Mouse (Mus musculus) neural tube, embryonic 13.5 days (tissue): ENCODE data around the gene Ip6k1. TPM values are rescaled to one million over a fixed set of nuclear protein-coding genes. Genes with fewer than 3 reads are reported as not detected.

Experiments
- ATAC-seq: fragments of 200-750 bp; cut with Nextera tagmentation; 2 replicates; pipeline ENCODE4 v1.8.0; 2017; ENCODE audit warnings: low read depth, mild to moderate bottlenecking, moderate TSS enrichment, moderate library complexity
- H3K27ac ChIP-seq: fragments of 300-500 bp; sonication (generic); replicated peaks from 2 replicates; pipeline ENCODE4 v1.5.1; 2015; ENCODE audit warnings: moderate library complexity, mild to moderate bottlenecking, inconsistent platforms
- H3K27me3 ChIP-seq: fragments of 300-500 bp; sonication (generic); 2 replicates; pipeline ENCODE4 v1.6.1; 2015; ENCODE audit warnings: mild to moderate bottlenecking, inconsistent platforms
- H3K36me3 ChIP-seq: fragments of 300-500 bp; sonication (generic); 2 replicates; pipeline ENCODE4 v1.6.1; 2015; ENCODE audit warnings: mild to moderate bottlenecking, inconsistent platforms
- H3K4me1 ChIP-seq: fragments of 300-500 bp; sonication (generic); replicated peaks from 2 replicates; pipeline ENCODE4 v1.6.1; 2015; ENCODE audit warnings: inconsistent platforms
- H3K4me2 ChIP-seq: fragments of 300-500 bp; sonication (generic); 2 replicates; pipeline ENCODE4 v1.6.1; 2015; ENCODE audit warnings: inconsistent platforms, mild to moderate bottlenecking, moderate library complexity
- H3K4me3 ChIP-seq: fragments of 300-500 bp; sonication (generic); 2 replicates; pipeline ENCODE4 v1.5.1; 2015; ENCODE audit warnings: mild to moderate bottlenecking, inconsistent platforms
- H3K9ac ChIP-seq: fragments of 300-500 bp; sonication (generic); 2 replicates; pipeline ENCODE4 v1.6.1; 2015; ENCODE audit warnings: moderate library complexity, mild to moderate bottlenecking, inconsistent platforms
- H3K9me3 ChIP-seq: fragments of 300-500 bp; sonication (generic); 2 replicates; pipeline ENCODE4 v1.6.1; 2016; ENCODE audit warnings: inconsistent platforms
- WGBS: fragments of 180-500 bp; shearing (Covaris S2); methylation state at CpG from one replicate; pipeline ENCODE4 v1.1.7; 2015; 5-methylcytosine and 5-hydroxymethylcytosine counted together
- polyA plus RNA-seq: library from polyadenylated mRNA; unstranded; fragments of >200 nt; fragmentation: Nextera tagmentation; extraction: Ambion mirVana; gene quantifications from 2 replicates; pipeline ENCODE4 v1.2.1, GENCODE M21; 2015

Ip6k1 gene
- polyA plus RNA-seq, 1 experiment from 2014 or later = 94.1 TPM

DNA sequence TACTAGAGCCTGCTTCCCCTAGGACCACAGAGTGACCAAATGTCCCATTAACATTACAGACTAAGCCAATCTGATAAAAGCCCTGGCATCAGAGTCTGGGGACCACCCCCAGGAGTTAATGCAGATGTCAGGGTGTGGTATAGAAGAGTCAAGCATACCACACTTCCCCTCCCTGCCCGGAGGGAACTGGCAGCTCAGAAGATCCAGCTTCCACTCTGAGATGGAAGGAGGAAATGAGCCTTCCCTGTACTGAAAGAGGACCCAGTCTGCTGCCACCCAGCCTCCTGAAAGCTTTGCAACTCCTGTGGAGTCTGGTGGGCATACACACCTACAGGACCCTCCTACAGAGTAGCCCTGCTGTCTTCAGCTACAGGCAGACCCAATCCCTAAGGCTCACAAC is 52.8 kb downstream of the Ip6k1 start:
- WGBS = 90% methylated on average over 1 of the region's 1 CpGs
- H3K4me2 ChIP-seq = no peak overlapping the region
- H3K4me3 ChIP-seq = no peak overlapping the region
- H3K27ac ChIP-seq = no peak overlapping the region
- H3K4me1 ChIP-seq = peaks cover 18% of the 10 kb centered on the region
- no peak for ATAC-seq
- no peak overlapping the region for H3K9ac ChIP-seq
- no peaks in the 10 kb centered on the region for H3K9me3 ChIP-seq
- H3K36me3 ChIP-seq = peaks cover 86% of the 10 kb centered on the region
- no peaks in the 10 kb centered on the region for H3K27me3 ChIP-seq

DNA sequence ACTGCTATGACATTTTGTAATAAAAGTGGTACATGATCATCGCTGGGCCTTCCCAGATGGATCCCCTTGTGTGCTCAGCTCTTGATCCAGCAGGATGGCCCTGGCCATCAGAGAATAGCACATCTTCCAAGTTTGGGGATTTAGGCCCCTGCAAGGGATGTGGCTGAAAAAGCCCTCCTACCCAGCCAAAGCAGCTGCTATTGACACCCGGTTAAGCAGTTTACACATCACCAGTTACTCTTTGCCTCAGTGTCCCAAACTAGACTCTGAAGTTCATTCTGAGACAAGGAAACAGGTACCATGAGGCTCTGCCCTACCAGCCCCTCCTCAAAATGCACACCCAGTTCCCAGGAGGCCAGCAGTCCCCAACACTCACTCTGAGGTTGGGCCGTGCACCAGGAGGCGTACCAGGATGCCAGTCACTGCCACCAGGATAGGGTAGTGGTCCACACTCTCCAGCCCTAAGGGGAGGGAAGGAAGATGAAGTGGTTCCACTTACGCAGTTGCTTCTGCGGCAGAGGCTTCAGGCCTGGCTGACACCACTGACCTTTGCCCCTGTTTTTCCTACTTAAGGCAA is 53.4 kb downstream of the Ip6k1 start:
- Histone ChIP-seq H3K4me2 (no peak overlapping the region), H3K4me3 (no peak overlapping the region), H3K9me3 (no peaks in the 10 kb centered on the region), H3K27me3 (no peaks in the 10 kb centered on the region), H3K9ac (no peak overlapping the region), H3K4me1 (peaks cover 11% of the 10 kb centered on the region), H3K27ac (no peak overlapping the region), H3K36me3 (peaks cover 87% of the 10 kb centered on the region)
- ATAC-seq = no peak
- WGBS = 90% methylated on average over 6 of the region's 6 CpGs

GRCm38 (mm10) chr9:108056361-108057261 is 54.3 kb downstream of the Ip6k1 start:
- no peak overlapping the region for H3K4me2 ChIP-seq
- peaks cover 11% of the 10 kb centered on the region for H3K4me1 ChIP-seq
- no peak overlapping the region for H3K4me3 ChIP-seq
- no peak overlapping the region for H3K9ac ChIP-seq
- ATAC-seq = no peak
- no peak overlapping the region for H3K27ac ChIP-seq
- H3K36me3 ChIP-seq = peaks cover 84% of the 10 kb centered on the region
- 86% methylated on average over 28 of the region's 28 CpGs for WGBS
- no peaks in the 10 kb centered on the region for H3K27me3 ChIP-seq
- no peaks in the 10 kb centered on the region for H3K9me3 ChIP-seq

- no peak overlapping the region for H3K27ac ChIP-seq
- WGBS = 92% methylated on average over 5 of the region's 5 CpGs
- no peak overlapping the region for H3K4me3 ChIP-seq
- no peak for ATAC-seq
- peaks cover 15% of the 10 kb centered on the region for H3K4me1 ChIP-seq
- no peaks in the 10 kb centered on the region for H3K9me3 ChIP-seq
- no peak overlapping the region for H3K9ac ChIP-seq
- peaks cover 84% of the 10 kb centered on the region for H3K36me3 ChIP-seq
- no peaks in the 10 kb centered on the region for H3K27me3 ChIP-seq
- H3K4me2 ChIP-seq = no peak overlapping the region
These were observed 54.9 kb downstream of the Ip6k1 start for GRCm38 (mm10) chr9:108057262-108057562.

DNA sequence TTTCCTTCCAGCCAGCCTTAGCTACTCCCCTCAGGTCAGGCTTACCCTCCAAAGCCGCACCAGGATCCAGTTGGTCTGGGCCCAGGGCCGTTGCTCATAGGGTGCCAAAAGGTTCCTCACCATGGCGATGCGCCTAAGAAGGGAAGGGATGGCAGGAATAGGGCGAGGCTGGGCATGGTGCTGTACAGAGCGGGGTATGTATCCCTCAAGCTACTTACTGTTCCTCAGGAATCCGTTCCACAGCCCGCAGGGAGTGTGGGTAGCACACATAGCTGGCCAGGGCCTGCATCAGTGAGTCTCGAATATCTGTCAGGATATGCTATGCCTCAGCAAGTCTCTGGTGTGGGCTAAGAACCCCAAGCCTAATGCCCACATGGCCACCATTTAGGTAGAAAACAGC is 56.0 kb downstream of the Ip6k1 start:
- peaks cover 92% of the 10 kb centered on the region for H3K36me3 ChIP-seq
- 94% methylated on average over 9 of the region's 9 CpGs for WGBS

GRCm38 (mm10) chr9:108062142-108062541 is 59.8 kb downstream of the Ip6k1 start:
- no peak overlapping the region for H3K4me2 ChIP-seq
- no peak overlapping the region for H3K4me3 ChIP-seq
- peaks cover 75% of the 10 kb centered on the region for H3K36me3 ChIP-seq
- peaks cover 5% of the 10 kb centered on the region; the same call in 1 of the 2 replicates for H3K4me1 ChIP-seq
- H3K9me3 ChIP-seq = no peaks in the 10 kb centered on the region
- H3K9ac ChIP-seq = 0 out of 2 replicates have a peak overlapping the region, but pooled peaks have one; percentile 8
- WGBS = 79% methylated on average over 3 of the region's 3 CpGs
- peak overlapping the region; percentile 61; the same call in 1 of the 2 replicates for H3K27ac ChIP-seq
- no peaks in the 10 kb centered on the region for H3K27me3 ChIP-seq
- peak; percentile 58 for ATAC-seq

More for the DNA sequence above, 56.0 kb downstream of the Ip6k1 start:
- Histone ChIP-seq H3K27me3 (no peaks in the 10 kb centered on the region), H3K4me2 (no peak overlapping the region), H3K4me1 (peaks cover 6% of the 10 kb centered on the region; the same call in 1 of the 2 replicates), H3K4me3 (no peak overlapping the region), H3K9me3 (no peaks in the 10 kb centered on the region), H3K9ac (no peak overlapping the region), H3K27ac (no peak overlapping the region)
- ATAC-seq = no peak

DNA sequence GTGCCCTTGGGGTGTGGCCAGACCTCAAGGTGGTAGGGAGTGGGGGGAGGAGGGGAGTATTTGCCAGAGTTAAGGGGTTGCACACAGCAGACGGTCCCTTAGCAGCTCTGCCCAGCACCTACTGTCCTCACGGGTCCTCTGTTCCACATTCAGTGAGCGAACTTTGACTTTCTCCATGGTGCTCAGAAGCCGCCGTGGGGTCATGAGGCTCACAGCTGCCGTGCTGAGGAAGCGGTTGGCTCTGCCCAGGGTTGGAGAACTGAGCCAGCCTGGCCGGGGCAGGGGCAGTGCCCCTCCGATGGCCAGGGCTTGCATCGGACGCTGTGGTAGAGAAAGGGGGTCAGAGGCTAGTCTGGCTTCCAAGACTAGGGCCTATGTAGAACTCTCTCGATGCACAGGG is 61.1 kb downstream of the Ip6k1 start:
- Histone ChIP-seq H3K4me2 (no peak overlapping the region), H3K4me1 (peaks cover 8% of the 10 kb centered on the region; the same call in 1 of the 2 replicates), H3K9ac (0 out of 2 replicates have a peak overlapping the region, but pooled peaks have one; percentile 8), H3K36me3 (peaks cover 63% of the 10 kb centered on the region), H3K27ac (peak overlapping the region; percentile 52; the same call in 1 of the 2 replicates), H3K4me3 (no peak overlapping the region), H3K9me3 (no peaks in the 10 kb centered on the region), H3K27me3 (no peaks in the 10 kb centered on the region)
- 87% methylated on average over 12 of the region's 12 CpGs for WGBS
- ATAC-seq = no peak

GRCm38 (mm10) chr9:108065491-108066011 is 63.2 kb downstream of the Ip6k1 start:
- Histone ChIP-seq H3K36me3 (peaks cover 62% of the 10 kb centered on the region), H3K4me3 (no peak overlapping the region), H3K4me2 (no peak overlapping the region), H3K27me3 (no peaks in the 10 kb centered on the region), H3K9me3 (no peaks in the 10 kb centered on the region), H3K27ac (no peak overlapping the region), H3K4me1 (peaks cover 8% of the 10 kb centered on the region; the same call in 1 of the 2 replicates), H3K9ac (0 out of 2 replicates have a peak overlapping the region, but pooled peaks have one; percentile 8)
- ATAC-seq = peak; percentile 45; the same call in 1 of the 2 replicates
- WGBS = 52% methylated on average over 5 of the region's 5 CpGs

DNA sequence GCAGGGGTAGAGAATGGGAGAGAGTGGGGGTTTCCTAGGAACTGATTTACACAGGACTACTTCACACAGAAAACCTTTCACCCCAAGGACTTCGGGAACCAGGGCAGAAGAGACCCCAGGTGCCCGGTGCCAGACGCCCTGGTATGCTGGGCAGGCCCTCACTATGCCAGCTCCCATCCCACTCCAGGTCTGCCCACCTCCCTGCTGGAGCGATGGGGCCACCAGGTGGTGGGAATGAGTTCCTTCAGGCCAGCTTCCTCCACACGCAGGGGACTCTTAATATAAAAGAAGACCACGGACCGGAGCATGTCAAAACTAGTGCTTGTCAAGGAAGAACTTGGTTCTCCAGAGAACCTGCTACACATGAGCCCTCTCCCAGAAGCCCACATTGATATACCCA is 64.9 kb downstream of the Ip6k1 start:
- 0 out of 2 replicates have a peak, but pooled peaks cover 4% of the 10 kb centered on the region for H3K4me1 ChIP-seq
- H3K36me3 ChIP-seq = peaks cover 59% of the 10 kb centered on the region
- H3K9ac ChIP-seq = no peak overlapping the region
- H3K27ac ChIP-seq = no peak overlapping the region
- 81% methylated on average over 7 of the region's 7 CpGs for WGBS
- H3K27me3 ChIP-seq = no peaks in the 10 kb centered on the region
- H3K4me3 ChIP-seq = no peak overlapping the region
- H3K4me2 ChIP-seq = no peak overlapping the region
- no peak for ATAC-seq
- no peaks in the 10 kb centered on the region for H3K9me3 ChIP-seq

- H3K27me3 ChIP-seq = no peaks in the 10 kb centered on the region
- no peak overlapping the region for H3K9ac ChIP-seq
- peak; percentile 57; the same call in 1 of the 2 replicates for ATAC-seq
- WGBS = 21% methylated on average over 8 of the region's 8 CpGs
- H3K36me3 ChIP-seq = peaks cover 56% of the 10 kb centered on the region
- H3K4me2 ChIP-seq = no peak overlapping the region
- no peak overlapping the region for H3K27ac ChIP-seq
- no peaks in the 10 kb centered on the region for H3K9me3 ChIP-seq
- H3K4me3 ChIP-seq = no peak overlapping the region
- 0 out of 2 replicates have a peak, but pooled peaks cover 3% of the 10 kb centered on the region for H3K4me1 ChIP-seq
These were observed 65.6 kb downstream of the Ip6k1 start for GRCm38 (mm10) chr9:108067900-108068299.

DNA sequence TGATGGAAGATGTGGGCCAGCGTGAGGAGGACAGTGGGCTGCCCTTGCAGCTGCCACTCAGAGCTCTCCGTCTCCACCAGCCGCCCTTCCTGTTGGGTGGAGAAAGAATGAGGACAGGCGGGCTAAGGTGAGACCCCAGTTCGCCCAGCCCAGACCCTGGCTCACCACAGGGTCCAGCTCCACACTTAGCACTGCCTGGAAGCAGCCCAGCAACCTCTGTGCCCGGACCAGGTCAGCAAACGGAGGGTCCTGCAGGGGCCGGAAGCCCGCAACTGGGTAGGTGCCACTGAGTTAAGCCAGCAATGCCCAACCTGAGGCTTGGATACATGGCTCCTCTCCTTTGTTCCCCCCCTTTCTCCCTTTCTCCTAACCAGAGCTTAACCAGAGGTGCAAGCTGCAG is 66.7 kb downstream of the Ip6k1 start:
- Histone ChIP-seq H3K4me3 (no peak overlapping the region), H3K36me3 (peaks cover 50% of the 10 kb centered on the region), H3K27ac (no peak overlapping the region), H3K27me3 (no peaks in the 10 kb centered on the region), H3K9ac (no peak overlapping the region), H3K9me3 (no peaks in the 10 kb centered on the region), H3K4me1 (0 out of 2 replicates have a peak, but pooled peaks cover 3% of the 10 kb centered on the region), H3K4me2 (no peak overlapping the region)
- WGBS = 89% methylated on average over 9 of the region's 9 CpGs
- no peak for ATAC-seq

DNA sequence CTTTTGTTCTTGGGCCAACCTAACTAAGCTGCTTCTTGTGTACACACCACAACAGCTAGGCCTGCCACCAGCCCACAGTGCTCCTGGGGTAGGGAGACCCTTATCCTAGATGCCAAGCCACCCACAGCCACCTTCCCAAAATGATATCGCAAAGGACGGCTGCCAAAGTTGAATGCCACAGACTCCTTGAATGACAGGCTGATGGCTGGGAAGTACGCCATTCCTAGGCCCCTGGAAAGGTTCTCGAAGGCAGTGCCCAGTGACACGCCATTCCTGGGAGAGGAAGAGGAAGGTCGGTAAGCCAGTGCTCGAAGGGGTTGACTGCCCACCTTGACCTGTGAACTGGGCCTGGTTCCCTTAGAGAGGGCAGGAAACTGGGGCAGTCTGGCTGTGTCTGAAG is 67.2 kb downstream of the Ip6k1 start:
- no peak overlapping the region for H3K27ac ChIP-seq
- H3K4me3 ChIP-seq = no peak overlapping the region
- H3K9ac ChIP-seq = no peak overlapping the region
- H3K36me3 ChIP-seq = peaks cover 45% of the 10 kb centered on the region
- no peak for ATAC-seq
- 91% methylated on average over 7 of the region's 7 CpGs for WGBS
- H3K4me1 ChIP-seq = 0 out of 2 replicates have a peak, but pooled peaks cover 3% of the 10 kb centered on the region
- no peaks in the 10 kb centered on the region for H3K27me3 ChIP-seq
- no peak overlapping the region for H3K4me2 ChIP-seq
- no peaks in the 10 kb centered on the region for H3K9me3 ChIP-seq
